Mouse (Mus musculus): ENCODE measurements around the gene 4932429P05Rik.

The 4932429P05Rik gene

DNA sequence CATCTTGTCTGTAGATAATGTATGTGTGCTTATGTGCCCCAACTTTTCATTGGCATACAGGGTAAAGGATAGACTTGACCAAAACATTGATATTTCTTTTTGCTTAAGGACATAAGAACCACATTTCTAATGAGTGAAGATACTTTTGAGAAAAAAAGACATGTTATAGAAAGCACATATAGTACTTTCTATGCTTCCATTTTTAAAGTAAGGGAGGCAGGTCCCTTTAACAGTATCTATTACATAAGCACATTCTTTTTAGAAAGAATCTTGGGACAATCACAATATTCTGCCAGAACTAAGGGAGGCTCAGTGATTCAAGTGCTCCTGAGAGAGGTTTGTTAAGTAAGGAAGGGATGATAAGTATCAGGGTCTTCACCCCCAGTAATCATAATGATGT, at the start of gene 4932429P05Rik:
4932429P05Rik (plus strand) TSS at position 301 of the 400 bp plus-strand sequence.
- DNase-seq (ENCODE audit: low spot score): no peak

Measured in lung, postnatal 25 days (tissue).